Mouse (Mus musculus) forebrain, embryonic 14.5 days (tissue): ENCODE data around the gene Zfp971. TPM values are rescaled to one million over a fixed set of nuclear protein-coding genes. Genes with fewer than 3 reads are reported as not detected.

ENCODE experiments used
- polyA plus RNA-seq: library from polyadenylated mRNA; unstranded; fragments of >200 nt; fragmentation: Nextera tagmentation; extraction: Ambion mirVana; gene quantifications from 2 replicates; pipeline ENCODE4 v1.2.1, GENCODE M21; 2014

Gene Zfp971
- polyA plus RNA-seq, 1 experiment from 2014 or later, result 10.4 TPM

Other genes with a start within 250 kb of the Zfp971 start
- gene Gm14325, start 182.9 kb upstream of the Zfp971 start, polyA plus RNA-seq, result 38.8 and 43.3 TPM in 2 replicates
- gene Gm14327, start 126.2 kb upstream of the Zfp971 start, polyA plus RNA-seq, result 0.84 and 2.4 TPM in 2 replicates
- not detected in 2 replicates for gene Zfp972, start 97.7 kb upstream of the Zfp971 start, polyA plus RNA-seq
- gene Gm14326, start 66.0 kb upstream of the Zfp971 start, polyA plus RNA-seq, result 15.4 and 18.3 TPM in 2 replicates
- gene Zfp931, start 55.2 kb downstream of the Zfp971 start, polyA plus RNA-seq, result 14.2 and 15.3 TPM in 2 replicates
- 56.4 and 66.7 TPM in 2 replicates for gene Phactr3, start 95.7 kb downstream of the Zfp971 start, polyA plus RNA-seq